Mouse (Mus musculus) T-helper 2 cell (primary cell): Measurements from ENCODE around the gene Slc9b2.

ENCODE experiments used
- in situ Hi-C: fragments of 300-600 bp; cut with MboI, MseI; formaldehyde crosslinking; loops from one replicate; pipeline ENCODE4 v1.15.1; 2025; ENCODE audit warnings: high pct_unique_total_duplicates

Gene Slc9b2

GRCm38 (mm10) chr3:135312916-135313491 is 5.5 kb downstream of the Slc9b2 start:
- in situ Hi-C loops = no loop called here

GRCm38 (mm10) chr3:135313727-135314126 is 6.2 kb downstream of the Slc9b2 start:
- in situ Hi-C loops = no loop called here

- in situ Hi-C loops = no loop called here
Observed at GRCm38 (mm10) chr3:135314811-135315210, 7.3 kb downstream of the Slc9b2 start.

GRCm38 (mm10) chr3:135315720-135316425 is 8.4 kb downstream of the Slc9b2 start:
- in situ Hi-C loops = no loop called here

- in situ Hi-C loops = no loop called here
Observed at GRCm38 (mm10) chr3:135318331-135318730, 10.8 kb downstream of the Slc9b2 start.

GRCm38 (mm10) chr3:135324354-135324753 is 16.9 kb downstream of the Slc9b2 start:
- in situ Hi-C loops = no loop called here

GRCm38 (mm10) chr3:135327176-135327575 is 19.7 kb downstream of the Slc9b2 start:
- in situ Hi-C loops = loop anchor here (5.0 kb wide), 1 partner anchor 35 kb away; no protein-coding TSS in a partner anchor

GRCm38 (mm10) chr3:135327601-135328000 is 20.1 kb downstream of the Slc9b2 start:
- in situ Hi-C loops = loop anchor here (5.0 kb wide), 1 partner anchor 35 kb away; no protein-coding TSS in a partner anchor

- in situ Hi-C loops = loop anchor here (5.0 kb wide), 1 partner anchor 36 kb away; no protein-coding TSS in a partner anchor
Observed at GRCm38 (mm10) chr3:135328560-135328959, 21.1 kb downstream of the Slc9b2 start.

GRCm38 (mm10) chr3:135332691-135333090 is 25.2 kb downstream of the Slc9b2 start:
- in situ Hi-C loops = no loop called here

GRCm38 (mm10) chr3:135333763-135334162 is 26.3 kb downstream of the Slc9b2 start:
- in situ Hi-C loops = no loop called here

GRCm38 (mm10) chr3:135347739-135348264 is 40.3 kb downstream of the Slc9b2 start, which contains the start of gene Slc9b1:
Gene Slc9b1 (plus strand): TSS chr3:135348029.
- in situ Hi-C loops = no loop called here

GRCm38 (mm10) chr3:135349022-135349421 is 41.5 kb downstream of the Slc9b2 start:
- in situ Hi-C loops = no loop called here

- in situ Hi-C loops = no loop called here
Observed at GRCm38 (mm10) chr3:135351857-135352256, 44.4 kb downstream of the Slc9b2 start.

- in situ Hi-C loops = no loop called here
Observed at GRCm38 (mm10) chr3:135357394-135357793, 49.9 kb downstream of the Slc9b2 start.

GRCm38 (mm10) chr3:135375836-135376235 is 68.3 kb downstream of the Slc9b2 start:
- in situ Hi-C loops = no loop called here

- in situ Hi-C loops = no loop called here
Observed at GRCm38 (mm10) chr3:135377445-135377844, 69.9 kb downstream of the Slc9b2 start.

- in situ Hi-C loops = no loop called here
Observed at GRCm38 (mm10) chr3:135379868-135380267, 72.4 kb downstream of the Slc9b2 start.

GRCm38 (mm10) chr3:135393186-135393585 is 85.7 kb downstream of the Slc9b2 start:
- in situ Hi-C loops = no loop called here
